Mouse (Mus musculus) monocyte, adult 2 months (primary cell): ENCODE measurements around the gene Med9.

ENCODE experiments used
- DNase-seq, 2 experiments: peaks; one replicate each; pipeline ENCODE4 v3.0.0; 2022; ENCODE audit warnings: low spot score in 2 of 2, low read depth in 1 of 2

Med9 gene

GRCm38 (mm10) chr11:59947752-59948400 is at the start of gene Med9:
Gene Med9, plus strand, starts transcription at chr11:59948206.
- peak; percentile 82 to 87 for DNase-seq

DNA sequence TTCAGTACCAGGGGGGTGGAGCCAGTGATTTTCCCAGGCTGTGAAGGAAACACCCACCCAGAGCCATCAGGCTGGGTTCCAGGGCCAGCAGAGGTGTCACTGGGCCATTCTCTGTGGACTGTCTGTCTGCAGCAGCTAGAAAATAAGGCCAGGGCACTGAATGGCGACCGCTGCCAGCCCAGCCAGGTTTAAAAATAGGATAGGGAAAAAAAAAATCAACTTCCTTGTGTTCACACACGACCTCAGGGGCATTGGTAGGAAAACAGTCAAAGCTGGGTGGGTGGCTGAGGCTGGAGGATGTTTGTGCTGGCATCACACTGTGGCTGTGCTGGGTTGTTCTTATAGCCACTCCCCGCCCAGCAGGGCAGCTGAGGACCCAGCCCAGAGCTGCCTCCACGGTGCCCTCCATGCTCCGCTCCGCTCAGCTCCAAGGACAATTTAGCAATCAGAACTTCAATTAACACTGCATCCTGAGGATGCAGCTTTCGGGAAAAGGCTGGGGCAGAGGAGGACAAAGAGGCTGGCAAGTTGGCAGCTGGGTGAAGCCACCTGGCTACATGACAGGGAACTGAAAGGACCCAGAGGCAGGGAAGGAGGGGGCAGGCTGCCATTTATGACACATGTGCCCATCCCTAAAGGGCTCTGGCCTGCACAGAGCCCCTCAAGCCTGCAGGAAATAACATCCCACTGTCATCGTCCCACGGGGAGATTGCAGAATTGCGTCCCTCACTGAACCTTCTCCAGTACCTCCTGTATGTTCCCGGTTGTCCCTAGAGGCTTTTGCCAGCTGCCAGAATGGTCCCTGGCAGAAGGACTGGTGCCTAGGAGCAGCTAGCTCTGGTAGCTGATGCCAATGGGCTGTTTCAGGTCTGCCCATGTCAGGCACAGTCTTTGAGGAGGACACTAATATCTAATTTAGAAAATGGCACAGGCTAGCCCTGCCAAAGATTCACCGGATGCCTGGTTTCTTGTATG is 48.0 kb upstream of the Med9 start:
- no peak for DNase-seq

DNA sequence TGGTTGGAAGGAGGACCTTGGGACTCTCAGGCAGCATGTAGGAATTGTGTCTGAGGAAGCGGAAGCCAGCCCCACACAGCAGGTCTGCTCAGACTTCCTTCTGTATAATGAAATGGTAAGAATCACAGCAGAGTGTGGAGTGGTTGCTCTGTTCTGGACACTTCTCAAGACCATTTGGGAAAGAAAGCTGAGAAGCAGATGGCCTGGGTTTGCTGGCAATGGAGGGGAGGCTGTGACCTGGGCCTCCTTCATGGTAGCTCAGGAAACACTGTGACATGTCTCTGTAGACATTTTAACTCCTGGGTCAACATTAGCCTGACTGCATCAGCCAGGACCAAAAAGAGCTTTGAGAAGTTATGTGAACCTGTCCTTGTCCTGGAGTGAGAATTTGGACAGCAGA is 47.0 kb upstream of the Med9 start:
- DNase-seq, result no peak

DNA sequence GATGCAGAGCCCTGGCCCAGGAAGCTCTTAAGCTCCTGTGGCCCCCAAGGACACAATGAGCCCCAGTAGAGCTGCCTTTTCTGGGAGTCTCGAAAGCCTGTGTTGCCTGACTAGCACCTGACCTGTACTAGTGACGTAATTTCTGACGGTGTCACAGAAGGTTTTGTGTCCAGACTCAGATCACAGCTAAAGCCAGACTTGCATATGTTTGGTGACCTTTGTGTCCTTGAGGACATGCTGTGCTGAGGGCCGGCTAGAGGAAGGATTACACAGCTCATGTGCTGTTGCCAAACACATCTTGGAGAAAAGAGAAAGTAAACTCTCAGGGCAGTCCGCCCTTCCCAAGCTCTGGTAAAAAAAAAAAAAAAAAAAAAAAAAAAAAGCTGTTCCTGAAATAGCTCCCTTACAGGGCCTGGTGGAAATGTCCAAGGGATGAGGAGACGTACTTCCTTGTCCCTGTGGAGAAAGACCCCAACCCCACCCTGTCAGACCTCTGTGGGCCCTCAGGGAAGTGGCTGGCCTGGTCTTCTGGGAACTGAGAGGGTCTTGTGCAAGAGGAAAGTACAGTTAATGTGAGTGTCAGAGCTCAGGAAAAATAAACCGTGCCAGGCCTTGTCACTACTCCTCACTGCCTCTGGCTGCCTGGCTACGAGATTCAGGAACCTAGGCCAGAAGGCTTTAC is 45.8 kb upstream of the Med9 start:
- peak; percentile 9 to 14 for DNase-seq

DNA sequence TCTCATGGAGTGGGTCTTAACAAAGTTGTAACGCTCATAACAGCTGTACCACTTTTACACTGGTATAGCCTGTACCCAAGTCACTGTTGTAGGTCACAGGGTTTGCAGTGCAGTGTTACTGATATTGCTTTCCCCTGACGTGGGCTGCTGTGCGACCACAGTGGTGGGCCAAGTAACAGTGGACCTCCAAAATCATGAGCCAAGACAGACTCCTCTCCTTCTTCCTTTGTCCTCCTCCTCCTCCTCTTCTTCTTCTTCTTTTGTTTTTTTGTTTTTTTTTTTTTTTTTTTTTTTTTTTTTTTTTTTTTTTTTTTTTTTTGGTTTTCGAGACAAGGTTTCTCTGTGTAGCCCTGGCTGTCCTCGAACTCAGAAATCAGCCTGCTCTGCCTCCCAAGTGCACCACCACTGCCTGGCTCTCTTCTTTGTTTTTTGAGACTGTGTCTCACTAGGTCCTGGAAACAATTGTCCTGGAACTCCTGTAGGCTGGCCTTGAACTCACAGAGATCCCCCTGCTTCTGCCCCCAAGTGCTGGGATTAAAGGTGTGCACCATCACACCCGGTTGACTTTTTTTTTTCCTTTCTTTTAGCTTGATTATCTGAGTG is 41.4 kb upstream of the Med9 start:
- no peak for DNase-seq

DNA sequence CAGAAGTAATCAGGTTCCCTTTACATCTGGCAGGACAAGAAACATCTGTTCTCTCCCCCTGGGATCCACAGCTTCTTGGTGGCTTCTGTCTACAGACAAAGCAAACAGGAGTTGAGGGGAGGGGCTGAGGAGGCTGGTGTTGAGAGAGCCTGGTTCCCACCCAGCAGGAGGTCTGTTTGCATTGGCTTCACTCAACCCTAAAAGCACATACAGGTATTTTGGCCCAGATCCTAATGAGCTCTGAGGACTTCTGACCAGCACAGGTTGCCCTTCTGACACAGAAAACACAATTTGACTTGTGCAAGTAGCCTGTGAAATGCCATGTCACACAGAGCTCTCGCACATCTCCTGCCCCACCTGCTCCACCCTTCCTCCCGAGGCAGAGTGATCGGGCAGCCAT is 39.6 kb upstream of the Med9 start:
- DNase-seq, result no peak

DNA sequence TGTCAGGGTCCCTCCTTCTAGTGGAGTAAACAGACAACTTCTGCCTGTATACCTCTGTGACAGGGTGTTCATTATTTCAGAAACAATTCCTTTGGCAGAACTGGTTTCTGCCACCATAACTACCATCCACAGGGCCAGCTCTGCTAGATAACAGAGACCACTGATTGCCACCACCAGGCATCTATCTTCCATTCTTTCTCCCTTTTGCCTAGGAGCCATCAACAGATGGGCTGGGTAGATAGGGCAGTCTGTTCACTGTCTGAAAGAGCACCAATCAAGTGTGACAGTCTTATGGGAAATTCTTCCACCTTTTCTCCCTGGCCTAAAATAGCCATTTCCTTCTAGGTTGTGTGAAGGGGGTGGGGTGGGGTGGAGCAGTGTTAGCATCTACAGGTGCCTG is 37.4 kb upstream of the Med9 start:
- no peak for DNase-seq

- DNase-seq, result no peak
These were observed 36.5 kb upstream of the Med9 start for GRCm38 (mm10) chr11:59911523-59911922.

DNA sequence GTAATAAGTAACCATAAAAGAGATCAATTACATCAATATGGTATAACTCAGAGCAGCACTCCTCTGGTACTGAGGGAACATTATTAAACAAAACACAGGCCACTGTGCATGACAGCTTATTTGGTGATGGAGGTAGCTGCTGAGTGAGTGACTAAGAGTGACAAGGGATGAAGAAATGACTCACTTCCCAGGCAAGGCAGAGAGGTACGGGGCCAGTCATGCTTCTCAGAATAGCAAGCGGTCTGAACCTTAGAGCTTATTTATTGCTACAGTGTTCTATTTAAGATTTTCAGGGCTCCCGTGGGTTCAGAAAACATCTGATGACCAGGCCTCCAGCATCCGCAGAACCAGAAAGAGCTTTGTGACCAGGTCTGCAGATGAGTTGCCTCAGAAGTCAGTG is 34.3 kb upstream of the Med9 start:
- DNase-seq, result no peak

DNA sequence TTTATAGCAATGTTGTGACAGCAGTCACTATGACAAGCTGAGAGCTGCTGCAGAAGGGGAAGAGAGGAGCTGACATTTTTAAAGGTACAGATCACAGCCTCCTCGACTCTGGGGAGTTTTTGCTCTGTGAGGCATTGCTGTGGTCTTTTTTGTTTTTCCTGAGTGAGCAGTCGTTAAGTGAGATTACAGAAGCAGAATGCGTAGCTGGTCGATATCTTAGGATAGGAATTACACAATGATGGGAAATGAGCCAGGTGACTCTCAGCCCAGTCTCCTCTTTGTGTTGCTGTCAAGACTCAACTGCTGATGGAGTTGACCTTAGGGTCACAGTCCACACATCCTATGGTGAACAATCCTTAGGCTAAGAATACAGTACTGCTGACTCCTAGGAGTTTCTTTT is 30.0 kb upstream of the Med9 start:
- no peak for DNase-seq

DNA sequence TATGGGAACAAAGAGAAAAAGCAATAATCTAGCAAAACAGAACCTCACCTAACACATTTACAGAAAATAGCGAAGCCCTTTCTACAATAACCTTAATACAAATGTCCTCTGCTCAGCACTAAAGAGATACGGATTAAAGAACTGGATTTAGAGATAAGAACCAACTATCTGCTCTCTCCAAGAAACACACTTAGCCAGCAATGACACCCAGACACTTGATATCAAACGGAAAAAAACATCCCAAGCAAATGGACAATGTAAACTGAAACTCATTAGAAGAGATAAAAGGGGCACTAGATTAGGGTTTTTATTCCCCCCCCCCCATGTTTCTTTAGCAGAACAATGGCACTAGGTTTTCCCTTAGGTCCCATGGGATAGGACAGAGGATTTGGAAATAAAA is 28.6 kb upstream of the Med9 start:
- DNase-seq, result no peak

GRCm38 (mm10) chr11:59920331-59920730 is 27.7 kb upstream of the Med9 start:
- no peak for DNase-seq

DNA sequence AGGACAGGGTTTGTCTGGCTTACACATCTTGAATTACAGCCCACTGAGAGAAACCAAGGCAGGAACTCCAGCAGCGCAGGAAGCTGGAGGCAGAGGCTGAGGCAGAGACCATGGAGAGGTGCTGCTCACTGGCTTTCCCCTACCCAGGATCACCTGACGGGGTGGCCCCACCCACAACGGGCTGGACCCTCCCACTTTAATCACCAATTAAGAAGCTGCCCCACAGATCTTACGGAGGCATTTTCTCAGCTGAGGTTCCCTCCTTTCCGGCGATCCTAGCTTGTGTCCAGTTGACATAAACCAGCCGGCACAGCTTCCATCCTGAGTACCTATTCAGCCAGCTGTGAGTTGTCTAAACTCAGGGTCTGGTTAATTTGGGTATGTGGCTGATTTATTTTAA is 26.7 kb upstream of the Med9 start:
- no peak for DNase-seq

DNA sequence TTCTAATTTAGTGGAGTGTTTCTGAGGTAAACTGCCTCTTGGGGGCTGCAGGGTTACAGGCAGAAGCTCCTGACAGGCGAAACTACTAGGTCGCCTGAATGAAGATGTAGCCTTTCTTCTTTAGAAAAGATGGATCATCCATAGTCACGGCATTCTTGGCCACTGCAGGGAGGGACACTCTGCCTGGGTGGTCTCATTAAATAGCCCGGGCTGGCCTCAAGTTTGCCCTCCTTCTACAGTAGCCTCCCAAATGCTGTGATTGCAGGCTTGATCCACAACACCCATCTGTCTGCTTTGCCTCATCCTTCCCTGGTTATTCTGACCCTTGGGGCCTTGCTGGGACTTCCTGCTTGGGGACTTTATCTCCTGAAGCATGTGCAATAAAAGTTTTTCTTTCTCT is 18.0 kb upstream of the Med9 start:
- no peak for DNase-seq

DNA sequence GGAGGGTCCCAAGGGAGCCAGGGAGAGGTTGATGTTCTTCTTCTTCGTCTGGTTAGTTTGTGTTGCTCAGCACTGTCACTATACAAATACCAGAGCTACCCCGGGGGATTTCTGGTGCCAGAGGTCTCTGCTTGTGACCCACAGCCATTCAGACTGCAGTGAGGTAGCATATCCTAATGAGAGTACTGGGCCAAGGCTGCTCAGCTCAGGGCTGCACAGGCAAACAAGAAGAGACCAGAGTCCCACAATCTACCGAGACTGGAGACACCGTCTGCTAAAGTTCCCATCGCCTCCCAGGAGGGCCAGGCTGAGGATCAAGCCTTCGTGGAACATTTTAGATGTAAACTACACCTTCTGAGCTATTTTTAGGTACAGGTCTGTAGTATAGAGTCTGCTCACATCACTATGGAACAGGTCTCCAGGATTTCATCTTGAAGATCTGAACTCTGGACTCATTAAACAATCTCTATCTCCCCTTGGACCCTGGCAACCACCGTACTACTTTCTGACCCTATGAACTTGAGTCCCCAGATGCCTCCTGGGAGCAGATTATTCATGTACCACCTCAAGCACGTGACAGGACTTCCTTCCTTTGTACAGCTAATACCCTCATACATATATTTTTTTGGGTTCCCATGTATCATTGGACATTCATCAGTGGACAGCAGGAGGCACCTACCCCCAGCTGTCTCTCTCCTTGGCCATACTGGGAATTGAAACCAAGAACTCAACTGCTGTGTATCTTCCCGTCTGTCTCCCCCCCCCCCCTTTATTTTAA is 15.3 kb upstream of the Med9 start:
- DNase-seq, result no peak

- no peak for DNase-seq
These were observed 14.1 kb upstream of the Med9 start for GRCm38 (mm10) chr11:59933943-59934342.

DNA sequence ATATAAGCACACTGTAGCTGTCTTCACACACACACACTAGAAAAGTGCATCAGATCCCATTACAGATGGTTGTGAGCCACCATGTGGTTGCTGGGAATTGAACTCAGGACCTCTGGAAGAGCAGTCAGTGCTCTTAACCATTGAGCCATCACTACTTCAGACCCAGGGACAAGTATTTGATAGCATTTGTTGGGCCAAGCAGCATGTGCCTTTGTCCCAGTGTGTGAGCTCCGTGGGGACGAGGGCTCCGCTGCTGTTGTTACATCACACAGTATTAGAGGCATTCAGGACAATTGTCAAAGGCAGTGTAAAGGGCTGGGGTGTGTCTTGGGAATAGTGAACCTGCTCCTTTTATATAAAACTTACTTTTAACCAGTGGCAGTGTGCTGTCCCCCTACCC is 11.0 kb upstream of the Med9 start:
- DNase-seq, result no peak

- DNase-seq, result no peak
These were observed 10.4 kb upstream of the Med9 start for GRCm38 (mm10) chr11:59937615-59938014.

DNA sequence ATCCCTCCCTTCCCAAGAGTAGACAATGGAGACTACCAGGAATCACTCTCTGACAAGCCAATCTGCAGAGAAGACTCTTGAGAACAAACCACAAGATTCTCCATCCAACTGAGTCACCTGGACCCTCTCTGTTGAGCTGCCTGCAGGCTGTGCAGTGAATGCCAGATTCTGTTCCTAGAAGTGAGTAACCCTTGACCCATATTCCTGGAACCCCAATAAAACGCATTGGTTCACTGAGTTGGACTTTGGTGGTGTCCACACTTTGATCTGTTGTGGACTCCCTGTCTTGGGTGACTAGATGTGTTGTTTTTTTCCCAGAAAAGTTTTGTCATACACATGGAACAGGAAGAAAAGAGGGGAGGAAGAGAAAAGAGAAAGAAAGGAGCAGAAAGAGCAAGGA is 8.2 kb upstream of the Med9 start:
- DNase-seq, result no peak

GRCm38 (mm10) chr11:59940645-59941044 is 7.4 kb upstream of the Med9 start:
- DNase-seq, result no peak

DNA sequence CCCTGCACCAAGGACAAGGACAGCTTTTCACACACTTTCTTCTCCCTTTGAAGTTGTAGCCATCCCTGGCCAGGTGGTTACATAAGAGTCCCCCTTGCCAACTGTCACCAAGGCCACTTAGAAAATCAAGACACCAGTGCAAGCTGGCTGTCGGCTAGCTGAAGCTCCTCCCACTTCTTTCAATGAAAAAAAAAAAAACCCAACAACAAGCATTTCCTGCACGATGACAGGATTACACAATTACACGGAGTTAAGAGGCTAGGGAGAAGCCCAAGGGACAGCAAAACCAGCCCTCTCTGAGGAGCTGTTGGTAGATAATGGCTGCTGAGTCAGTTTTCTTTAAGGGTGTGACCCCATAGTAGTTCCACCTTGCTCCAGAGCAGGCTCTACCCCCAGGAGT is 6.6 kb upstream of the Med9 start:
- no peak for DNase-seq
